Mouse (Mus musculus) kidney, embryonic 15.5 days (tissue): ENCODE data around the gene Ap5m1. TPM values are rescaled to one million over a fixed set of nuclear protein-coding genes. Genes with fewer than 3 reads are reported as not detected.

Experiments used
- ATAC-seq: fragments of 200-750 bp; cut with Nextera tagmentation; replicated peaks from 2 replicates; pipeline ENCODE4 v1.8.0; 2017; ENCODE audit warnings: moderate TSS enrichment; ENCODE audit not compliant: low FRiP score
- H3K27ac ChIP-seq: fragments of 300-500 bp; sonication (generic); 2 replicates; pipeline ENCODE4 v1.5.1; 2015; ENCODE audit warnings: mild to moderate bottlenecking, inconsistent platforms
- H3K27me3 ChIP-seq: fragments of 300-500 bp; sonication (generic); 2 replicates; pipeline ENCODE4 v1.6.1; 2015; ENCODE audit warnings: inconsistent platforms
- H3K36me3 ChIP-seq: fragments of 300-500 bp; sonication (generic); 2 replicates; pipeline ENCODE4 v1.6.1; 2015; ENCODE audit warnings: inconsistent platforms
- H3K4me1 ChIP-seq: fragments of 300-500 bp; sonication (generic); 2 replicates; pipeline ENCODE4 v1.6.1; 2015; ENCODE audit warnings: inconsistent platforms
- H3K4me2 ChIP-seq: fragments of 300-500 bp; sonication (generic); 2 replicates; pipeline ENCODE4 v1.6.1; 2015; ENCODE audit warnings: moderate library complexity, mild to moderate bottlenecking, inconsistent platforms
- H3K4me3 ChIP-seq: fragments of 300-500 bp; sonication (generic); replicated peaks from 2 replicates; pipeline ENCODE4 v1.5.1; 2015; ENCODE audit warnings: mild to moderate bottlenecking, inconsistent platforms
- H3K9ac ChIP-seq: fragments of 300-500 bp; sonication (generic); 2 replicates; pipeline ENCODE4 v1.6.1; 2015; ENCODE audit warnings: mild to moderate bottlenecking, inconsistent platforms
- H3K9me3 ChIP-seq: fragments of 300-500 bp; sonication (generic); replicated peaks from 2 replicates; pipeline ENCODE4 v1.6.1; 2016; ENCODE audit warnings: inconsistent platforms
- WGBS: fragments of 180-500 bp; shearing (Covaris S2); methylation state at CpG from one replicate; pipeline ENCODE4 v1.1.7; 2015; ENCODE audit warnings: mixed read lengths; 5-methylcytosine and 5-hydroxymethylcytosine counted together
- polyA plus RNA-seq: library from polyadenylated mRNA; unstranded; fragments of >200 nt; fragmentation: Nextera tagmentation; extraction: Ambion mirVana; gene quantifications from 2 replicates; pipeline ENCODE4 v1.2.1, GENCODE M21; 2015

Ap5m1 gene
- polyA plus RNA-seq: 26.4 and 29.0 TPM in 2 replicates

GRCm38 (mm10) chr14:49065529-49066273 lies at the start of gene Ap5m1:
TSS of gene Ap5m1 (plus strand) at chr14:49066097.
- peaks cover 22% of the 10 kb centered on the region for H3K4me1 ChIP-seq
- H3K4me3 ChIP-seq: peak within 1 kb of the TSS; percentile 90
- H3K36me3 ChIP-seq: no peaks in the 10 kb centered on the region
- ATAC-seq: no peak; the same call in 1 of the 2 replicates
- no peaks in the 10 kb centered on the region for H3K27me3 ChIP-seq
- peak within 1 kb of the TSS; percentile 97 for H3K9ac ChIP-seq
- H3K4me2 ChIP-seq: peak within 1 kb of the TSS; percentile 59
- H3K27ac ChIP-seq: peak within 1 kb of the TSS; percentile 99
- no peaks in the 10 kb centered on the region for H3K9me3 ChIP-seq
- under 1% methylated on average over 62 of the region's 62 CpGs for WGBS

- Histone ChIP-seq H3K4me2 (no peak overlapping the region), H3K9ac (no peak overlapping the region), H3K9me3 (no peaks in the 10 kb centered on the region), H3K4me1 (no peaks in the 10 kb centered on the region), H3K27me3 (no peaks in the 10 kb centered on the region), H3K36me3 (peaks cover 37% of the 10 kb centered on the region), H3K4me3 (no peak overlapping the region), H3K27ac (no peak overlapping the region)
- WGBS: 93% methylated on average over 5 of the region's 5 CpGs
- no peak for ATAC-seq
These were observed 46.1 kb upstream of the Ap5m1 start for GRCm38 (mm10) chr14:49019765-49020164.

GRCm38 (mm10) chr14:49027040-49027778 lies 38.7 kb upstream of the Ap5m1 start:
- Histone ChIP-seq H3K4me1 (no peaks in the 10 kb centered on the region), H3K9me3 (no peaks in the 10 kb centered on the region), H3K27me3 (no peaks in the 10 kb centered on the region), H3K9ac (no peak overlapping the region), H3K36me3 (peaks cover 24% of the 10 kb centered on the region), H3K4me3 (no peak overlapping the region), H3K27ac (no peak overlapping the region), H3K4me2 (no peak overlapping the region)
- no peak for ATAC-seq
- WGBS: 87% methylated on average over 6 of the region's 6 CpGs

- H3K4me1 ChIP-seq: no peaks in the 10 kb centered on the region
- H3K27ac ChIP-seq: no peak overlapping the region
- no peak overlapping the region for H3K4me3 ChIP-seq
- no peak overlapping the region for H3K9ac ChIP-seq
- WGBS: 91% methylated on average over 3 of the region's 3 CpGs
- H3K4me2 ChIP-seq: no peak overlapping the region
- no peak for ATAC-seq
- H3K27me3 ChIP-seq: no peaks in the 10 kb centered on the region
- H3K9me3 ChIP-seq: no peaks in the 10 kb centered on the region
- H3K36me3 ChIP-seq: peaks cover 26% of the 10 kb centered on the region
These were observed 38.0 kb upstream of the Ap5m1 start for GRCm38 (mm10) chr14:49027779-49028368.

- H3K27me3 ChIP-seq: no peaks in the 10 kb centered on the region
- H3K4me1 ChIP-seq: no peaks in the 10 kb centered on the region
- H3K36me3 ChIP-seq: peaks cover 32% of the 10 kb centered on the region
- no peak overlapping the region for H3K4me3 ChIP-seq
- no peaks in the 10 kb centered on the region for H3K9me3 ChIP-seq
- 89% methylated on average over 5 of the region's 5 CpGs for WGBS
- no peak overlapping the region for H3K27ac ChIP-seq
- ATAC-seq: no peak
- H3K9ac ChIP-seq: no peak overlapping the region
- no peak overlapping the region for H3K4me2 ChIP-seq
These were observed 36.9 kb upstream of the Ap5m1 start for GRCm38 (mm10) chr14:49028991-49029390.

GRCm38 (mm10) chr14:49045610-49046009 lies 20.3 kb upstream of the Ap5m1 start:
- no peak for ATAC-seq
- no peak overlapping the region for H3K27ac ChIP-seq
- no peaks in the 10 kb centered on the region for H3K9me3 ChIP-seq
- H3K36me3 ChIP-seq: peaks cover 16% of the 10 kb centered on the region
- H3K9ac ChIP-seq: no peak overlapping the region
- WGBS: 98% methylated on average over 4 of the region's 4 CpGs
- no peak overlapping the region for H3K4me2 ChIP-seq
- H3K27me3 ChIP-seq: no peaks in the 10 kb centered on the region
- H3K4me3 ChIP-seq: no peak overlapping the region
- no peaks in the 10 kb centered on the region for H3K4me1 ChIP-seq

GRCm38 (mm10) chr14:49049492-49049891 lies 16.4 kb upstream of the Ap5m1 start:
- Histone ChIP-seq H3K27ac (no peak overlapping the region), H3K36me3 (peaks cover 22% of the 10 kb centered on the region), H3K4me2 (no peak overlapping the region), H3K4me3 (no peak overlapping the region), H3K27me3 (no peaks in the 10 kb centered on the region), H3K9ac (no peak overlapping the region), H3K4me1 (no peaks in the 10 kb centered on the region), H3K9me3 (no peaks in the 10 kb centered on the region)
- no peak for ATAC-seq

GRCm38 (mm10) chr14:49063838-49064237 lies 2.1 kb upstream of the Ap5m1 start:
- Histone ChIP-seq H3K4me1 (peaks cover 22% of the 10 kb centered on the region), H3K36me3 (no peaks in the 10 kb centered on the region), H3K9me3 (no peaks in the 10 kb centered on the region), H3K27me3 (no peaks in the 10 kb centered on the region), H3K9ac (no peak overlapping the region), H3K27ac (no peak overlapping the region), H3K4me3 (no peak overlapping the region), H3K4me2 (no peak overlapping the region)
- 64% methylated on average over 2 of the region's 2 CpGs for WGBS
- ATAC-seq: no peak

- WGBS: under 1% methylated on average over 52 of the region's 53 CpGs
- Histone ChIP-seq H3K4me3 (peak within 1 kb of the TSS; percentile 90), H3K9ac (peak within 1 kb of the TSS; percentile 97), H3K27me3 (no peaks in the 10 kb centered on the region), H3K27ac (peak within 1 kb of the TSS; percentile 99), H3K9me3 (no peaks in the 10 kb centered on the region), H3K36me3 (no peaks in the 10 kb centered on the region), H3K4me2 (peak within 1 kb of the TSS; percentile 59), H3K4me1 (peaks cover 22% of the 10 kb centered on the region)
- ATAC-seq: peak; percentile 97
These were observed 452 bp downstream of the Ap5m1 start, which contains the start of gene Exoc5 for GRCm38 (mm10) chr14:49066274-49066823. TSS of gene Exoc5 (minus strand) at chr14:49066653.

GRCm38 (mm10) chr14:49072837-49073236 lies 6.9 kb downstream of the Ap5m1 start:
- H3K4me2 ChIP-seq: no peak overlapping the region
- H3K4me1 ChIP-seq: peaks cover 2% of the 10 kb centered on the region; the same call in 1 of the 2 replicates
- ATAC-seq: no peak
- no peaks in the 10 kb centered on the region for H3K27me3 ChIP-seq
- no peak overlapping the region for H3K4me3 ChIP-seq
- H3K27ac ChIP-seq: no peak overlapping the region
- peaks cover 18% of the 10 kb centered on the region for H3K36me3 ChIP-seq
- no peak overlapping the region for H3K9ac ChIP-seq
- 92% methylated on average over 2 of the region's 2 CpGs for WGBS
- no peaks in the 10 kb centered on the region for H3K9me3 ChIP-seq

- Histone ChIP-seq H3K36me3 (peaks cover 18% of the 10 kb centered on the region), H3K9ac (no peak overlapping the region), H3K4me3 (no peak overlapping the region), H3K27me3 (no peaks in the 10 kb centered on the region), H3K27ac (no peak overlapping the region), H3K9me3 (no peaks in the 10 kb centered on the region), H3K4me2 (no peak overlapping the region), H3K4me1 (no peaks in the 10 kb centered on the region)
- WGBS: 96% methylated on average over 7 of the region's 7 CpGs
- no peak for ATAC-seq
These were observed 8.0 kb downstream of the Ap5m1 start for GRCm38 (mm10) chr14:49073896-49074295.

- 76% methylated on average over 2 of the region's 2 CpGs for WGBS
- no peak for ATAC-seq
- H3K4me3 ChIP-seq: no peak overlapping the region
- H3K27ac ChIP-seq: no peak overlapping the region
- H3K9ac ChIP-seq: no peak overlapping the region
- no peaks in the 10 kb centered on the region for H3K9me3 ChIP-seq
- no peaks in the 10 kb centered on the region for H3K27me3 ChIP-seq
- no peak overlapping the region for H3K4me2 ChIP-seq
- no peaks in the 10 kb centered on the region for H3K4me1 ChIP-seq
- H3K36me3 ChIP-seq: peaks cover 20% of the 10 kb centered on the region
These were observed 8.5 kb downstream of the Ap5m1 start for GRCm38 (mm10) chr14:49074361-49074760.
